In genomic region chr1:193513929-193514710, GRCm38 (mm10) we compare ENCODE assay signal across 8 mouse cellular contexts.
DNase-seq lines count a peak whose midpoint lies in the region; ATAC-seq and TF ChIP-seq lines count a peak whose summit lies in the region.

No protein-coding gene starts in this region.

- no peak overlapping the region for H3K4me2 ChIP-seq in hindbrain, embryonic 12.5 days (replicated peaks)
- no peak overlapping the region for H3K4me2 ChIP-seq in lung, postnatal 0 days (replicated peaks; ENCODE audit: low read depth, low read length)

- 0 out of 2 replicates have a peak, but pooled peaks have one; percentile 52 for ATAC-seq in hindbrain, embryonic 12.5 days (ENCODE audit: low FRiP score)
- peak; percentile 88 for ATAC-seq in lung, postnatal 0 days
- ATAC-seq in erythroid progenitor cell, adult 5-6 weeks (replicated peaks; ENCODE audit: low FRiP score, poor library complexity, severe bottlenecking): no peak

- 0 out of 2 replicates have a peak, but pooled peaks cover 6% of the 10 kb centered on the region for H3K4me1 ChIP-seq in hindbrain, embryonic 12.5 days
- no peaks in the 10 kb centered on the region for H3K4me1 ChIP-seq in lung, postnatal 0 days (ENCODE audit: insufficient read depth, low read depth, low read length)

- no peak overlapping the region for H3K4me3 ChIP-seq in hindbrain, embryonic 12.5 days
- H3K4me3 ChIP-seq in lung, postnatal 0 days (ENCODE audit: low read depth, low read length): no peak overlapping the region

- H3K27ac ChIP-seq in hindbrain, embryonic 12.5 days: no peak overlapping the region
- H3K27ac ChIP-seq in lung, postnatal 0 days (ENCODE audit: low read length): no peak overlapping the region

- peak; percentile 38 for TF ChIP-seq CTCF in lung, postnatal 0 days (IDR thresholded peaks at IDR 0.05)

- intact Hi-C loops in left cerebral cortex, postnatal 14 days (cut with DNase I): no loop called here

- H3K27me3 ChIP-seq in hindbrain, embryonic 12.5 days: no peaks in the 10 kb centered on the region
- no peaks in the 10 kb centered on the region for H3K27me3 ChIP-seq in lung, postnatal 0 days (replicated peaks; ENCODE audit: insufficient read depth, low read length)

- TF ChIP-seq EP300 in lung, postnatal 0 days (IDR thresholded peaks at IDR 0.05): no peak

- H3K9ac ChIP-seq in hindbrain, embryonic 12.5 days: no peak overlapping the region
- no peak overlapping the region for H3K9ac ChIP-seq in lung, postnatal 0 days (replicated peaks; ENCODE audit: low read depth)

- no peaks in the 10 kb centered on the region for H3K36me3 ChIP-seq in hindbrain, embryonic 12.5 days
- no peaks in the 10 kb centered on the region for H3K36me3 ChIP-seq in lung, postnatal 0 days (ENCODE audit: insufficient read depth, low read length)

- peak; percentile 17 for DNase-seq in adrenal gland, postnatal 14 days
- DNase-seq in adrenal gland, postnatal 25 days: no peak
- DNase-seq in 3T3-L1 (ENCODE audit: low read depth, low spot score): peak; percentile 50
- peak; percentile 69 for DNase-seq in lung, postnatal 0 days (ENCODE audit: low spot score)
- DNase-seq in layer of hippocampus, adult 8-10 months (ENCODE audit: low spot score in 2 of 2): no peak
- no peak for DNase-seq in left cerebral cortex, postnatal 14 days (ENCODE audit: low spot score in 2 of 2)

- 40% methylated on average over 9 of the region's 9 CpGs for WGBS in hindbrain, embryonic 12.5 days
- 28% methylated on average over 9 of the region's 9 CpGs for WGBS in lung, postnatal 0 days

- no peaks in the 10 kb centered on the region for H3K9me3 ChIP-seq in hindbrain, embryonic 12.5 days (replicated peaks)
- H3K9me3 ChIP-seq in lung, postnatal 0 days (ENCODE audit: low read length): no peaks in the 10 kb centered on the region

Comparison
In these comparisons a context has a peak if more than half of its experiments do, and no peak if none do; other contexts are left out.
1. DNase-seq: peak in adrenal gland, postnatal 14 days (single experiment), 3T3-L1 (single experiment) and lung, postnatal 0 days (single experiment); none in adrenal gland, postnatal 25 days (single experiment), layer of hippocampus, adult 8-10 months (0 of 2) and left cerebral cortex, postnatal 14 days (0 of 2).